In the genomic region with DNA sequence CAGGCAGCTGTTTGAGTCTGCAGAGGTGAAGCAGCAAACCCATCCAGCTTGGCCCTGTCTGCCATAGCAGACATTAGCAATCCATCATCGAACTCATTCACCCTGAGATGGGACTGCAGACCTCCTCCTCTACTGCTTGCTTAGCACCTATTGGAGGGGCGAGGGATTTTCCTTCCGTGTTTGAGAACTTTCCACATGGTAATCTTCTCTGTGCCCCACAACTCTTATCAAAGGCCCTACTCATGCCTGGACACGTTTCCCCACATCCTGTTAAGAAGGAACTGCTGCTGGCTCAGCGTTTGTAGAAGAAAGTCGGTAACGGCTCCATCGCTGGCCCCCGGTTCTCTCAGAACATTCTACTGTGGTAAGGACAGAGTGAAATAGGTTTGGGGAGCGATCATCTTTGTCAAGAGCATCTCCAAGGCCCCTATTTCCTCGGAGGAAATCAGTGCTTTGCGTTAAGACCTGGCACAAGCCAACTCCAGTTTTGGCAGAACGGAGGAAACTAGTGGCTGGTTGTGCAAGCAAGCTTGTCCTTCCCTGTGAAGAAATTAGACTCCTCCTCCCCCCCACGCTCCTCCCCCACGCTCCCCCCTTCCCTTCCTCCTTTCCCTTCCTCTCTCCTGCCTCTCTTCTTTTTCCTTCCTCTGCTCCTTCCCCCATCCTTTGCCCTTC, we compare ENCODE assay signal across 8 mouse cellular contexts. TPM values are rescaled to one million over a fixed set of nuclear protein-coding genes. Genes with fewer than 3 reads are reported as not detected.
DNase-seq lines count a peak whose midpoint lies in the region; ATAC-seq lines count a peak whose summit lies in the region.

No protein-coding gene starts in this region.

- no peak for DNase-seq in kidney, adult 18-20 months
- DNase-seq in brain, adult 2 months (ENCODE audit: low read depth, low spot score) = peak; percentile 81
- DNase-seq in naive thymus-derived CD4-positive, alpha-beta T cell, adult 2 months (ENCODE audit: low read depth) = peak; percentile 95
- DNase-seq in urinary bladder, postnatal 25 days (ENCODE audit: low spot score) = peak; percentile 49
- no peak for DNase-seq in cerebellum, adult 11-12 months

- H3K4me2 ChIP-seq in kidney, embryonic 15.5 days = peak overlapping the region; percentile 53
- peak overlapping the region; percentile 53 for H3K4me2 ChIP-seq in heart, embryonic 15.5 days
- H3K4me2 ChIP-seq in limb, embryonic 13.5 days (replicated peaks) = peak overlapping the region; percentile 54

- H3K27ac ChIP-seq in kidney, embryonic 15.5 days = peak overlapping the region; percentile 90
- peak overlapping the region; percentile 89 for H3K27ac ChIP-seq in heart, embryonic 15.5 days
- peak overlapping the region; percentile 87 for H3K27ac ChIP-seq in limb, embryonic 13.5 days

- 45% methylated on average over 15 of the region's 15 CpGs for WGBS in kidney, embryonic 15.5 days
- WGBS in heart, embryonic 15.5 days = 45% methylated on average over 15 of the region's 15 CpGs
- WGBS in limb, embryonic 13.5 days = 44% methylated on average over 15 of the region's 15 CpGs

- ATAC-seq in kidney, embryonic 15.5 days (replicated peaks; ENCODE audit: low FRiP score) = peak; percentile 44
- peak; percentile 49; the same call in 1 of the 2 replicates for ATAC-seq in heart, embryonic 15.5 days (replicated peaks; ENCODE audit: insufficient number of reproducible peaks, insufficient read depth, low FRiP score, low read depth)
- peak; percentile 59 for ATAC-seq in limb, embryonic 13.5 days (ENCODE audit: low FRiP score, low read depth)

- H3K36me3 ChIP-seq in kidney, embryonic 15.5 days = no peaks in the 10 kb centered on the region
- H3K36me3 ChIP-seq in heart, embryonic 15.5 days = no peaks in the 10 kb centered on the region
- H3K36me3 ChIP-seq in limb, embryonic 13.5 days = no peaks in the 10 kb centered on the region

- no peaks in the 10 kb centered on the region for H3K27me3 ChIP-seq in kidney, embryonic 15.5 days
- no peaks in the 10 kb centered on the region for H3K27me3 ChIP-seq in heart, embryonic 15.5 days
- no peaks in the 10 kb centered on the region for H3K27me3 ChIP-seq in limb, embryonic 13.5 days

- H3K9ac ChIP-seq in kidney, embryonic 15.5 days = 0 out of 2 replicates have a peak overlapping the region, but pooled peaks have one; percentile 23
- H3K9ac ChIP-seq in heart, embryonic 15.5 days = no peak overlapping the region
- H3K9ac ChIP-seq in limb, embryonic 13.5 days = no peak overlapping the region

- peaks cover 18% of the 10 kb centered on the region for H3K4me1 ChIP-seq in kidney, embryonic 15.5 days
- H3K4me1 ChIP-seq in heart, embryonic 15.5 days (replicated peaks) = peaks cover 22% of the 10 kb centered on the region
- peaks cover 14% of the 10 kb centered on the region for H3K4me1 ChIP-seq in limb, embryonic 13.5 days

- no peaks in the 10 kb centered on the region for H3K9me3 ChIP-seq in kidney, embryonic 15.5 days (replicated peaks)
- H3K9me3 ChIP-seq in heart, embryonic 15.5 days (replicated peaks) = no peaks in the 10 kb centered on the region
- no peaks in the 10 kb centered on the region; the same call in 1 of the 2 replicates for H3K9me3 ChIP-seq in limb, embryonic 13.5 days

- peak overlapping the region; percentile 21 for H3K4me3 ChIP-seq in kidney, embryonic 15.5 days (replicated peaks)
- peak overlapping the region; percentile 34 for H3K4me3 ChIP-seq in heart, embryonic 15.5 days
- peak overlapping the region; percentile 20 for H3K4me3 ChIP-seq in limb, embryonic 13.5 days

RNA-seq across cellular contexts. Expression of gene Ccdc63, which starts 4.9 kb away (rescaled TPM):
- polyA plus RNA-seq in kidney, embryonic 15.5 days (2015; fragmentation: Nextera tagmentation; extraction: Ambion mirVana) = 0.19 TPM in 1 of 2 replicates, not detected in the other
- polyA plus RNA-seq in heart, embryonic 15.5 days (2015; fragmentation: Nextera tagmentation; extraction: Ambion mirVana) = 0.16 and 0.42 TPM in 2 replicates
- polyA plus RNA-seq in limb, embryonic 13.5 days (2015; fragmentation: Nextera tagmentation; extraction: Ambion mirVana) = 0.14 TPM in 1 of 2 replicates, not detected in the other

RNA-seq across cellular contexts. Expression of gene Ppp1cc, which starts 12.6 kb away (rescaled TPM):
- 257 and 264 TPM in 2 replicates for polyA plus RNA-seq in kidney, embryonic 15.5 days (2015; fragmentation: Nextera tagmentation; extraction: Ambion mirVana)
- 198 and 233 TPM in 2 replicates for polyA plus RNA-seq in heart, embryonic 15.5 days (2015; fragmentation: Nextera tagmentation; extraction: Ambion mirVana)
- 231 and 235 TPM in 2 replicates for polyA plus RNA-seq in limb, embryonic 13.5 days (2015; fragmentation: Nextera tagmentation; extraction: Ambion mirVana)

RNA-seq across cellular contexts. Expression of gene Myl2, which starts 44.8 kb away (rescaled TPM):
- polyA plus RNA-seq in kidney, embryonic 15.5 days (2015; fragmentation: Nextera tagmentation; extraction: Ambion mirVana) = 0.78 and 2.3 TPM in 2 replicates
- polyA plus RNA-seq in heart, embryonic 15.5 days (2015; fragmentation: Nextera tagmentation; extraction: Ambion mirVana) = 7,334 and 9,932 TPM in 2 replicates
- polyA plus RNA-seq in limb, embryonic 13.5 days (2015; fragmentation: Nextera tagmentation; extraction: Ambion mirVana) = 0.61 and 1.0 TPM in 2 replicates

Comparison
In these comparisons a context has a peak if more than half of its experiments do, and no peak if none do; other contexts are left out.
1. DNase-seq: peak in brain, adult 2 months (single experiment), naive thymus-derived CD4-positive, alpha-beta T cell, adult 2 months (single experiment) and urinary bladder, postnatal 25 days (single experiment); none in kidney, adult 18-20 months (single experiment) and cerebellum, adult 11-12 months (single experiment).
2. RNA of gene Myl2, which starts 44.8 kb away (polyA plus RNA-seq): 7,334 to 9,932 TPM in heart, embryonic 15.5 days; 0.78 to 2.3 TPM in kidney, embryonic 15.5 days and 0.61 to 1.0 TPM in limb, embryonic 13.5 days; every median in the first group is over 1,000 times any median in the second.
3. Peak in every context shown above with its lines, with median percentiles within 50 percentile points of each other: ATAC-seq, H3K27ac ChIP-seq, H3K4me2 ChIP-seq and H3K4me3 ChIP-seq.